Mouse (Mus musculus) heart, embryonic 11.5 days (tissue): ENCODE results near the gene Barhl1. TPM values are rescaled to one million over a fixed set of nuclear protein-coding genes. Genes with fewer than 3 reads are reported as not detected.

Experiments used
- ATAC-seq: fragments of 200-750 bp; cut with Nextera tagmentation; replicated peaks from 2 replicates; pipeline ENCODE4 v1.8.0; 2017; ENCODE audit warnings: moderate library complexity; ENCODE audit not compliant: insufficient number of reproducible peaks, low FRiP score, low TSS enrichment
- H3K27ac ChIP-seq: fragments of 300-500 bp; sonication (generic); 2 replicates; pipeline ENCODE4 v1.5.1; 2014; ENCODE audit warnings: mild to moderate bottlenecking, low read depth, low read length
- H3K27me3 ChIP-seq: fragments of 300-500 bp; sonication (generic); 2 replicates; pipeline ENCODE4 v1.6.1; 2014; ENCODE audit warnings: mild to moderate bottlenecking, low read length, mixed read lengths; ENCODE audit not compliant: control insufficient read depth, insufficient read depth
- H3K36me3 ChIP-seq: fragments of 300-500 bp; sonication (generic); 2 replicates; pipeline ENCODE4 v1.6.1; 2014; ENCODE audit warnings: mild to moderate bottlenecking, low read length, moderate library complexity, mixed read lengths; ENCODE audit not compliant: control insufficient read depth, insufficient read depth
- H3K4me1 ChIP-seq: fragments of 300-500 bp; sonication (generic); 2 replicates; pipeline ENCODE4 v1.6.1; 2014; ENCODE audit warnings: low read length; ENCODE audit not compliant: control insufficient read depth, insufficient read depth
- H3K4me2 ChIP-seq: fragments of 300-500 bp; sonication (generic); 2 replicates; pipeline ENCODE4 v1.6.1; 2014; ENCODE audit warnings: mild to moderate bottlenecking, moderate library complexity
- H3K4me3 ChIP-seq: fragments of 300-500 bp; sonication (generic); 2 replicates; pipeline ENCODE4 v1.5.1; 2014; ENCODE audit warnings: low read depth, low read length
- H3K9ac ChIP-seq: fragments of 300-500 bp; sonication (generic); 2 replicates; pipeline ENCODE4 v1.6.1; 2014; ENCODE audit warnings: mild to moderate bottlenecking, low read depth, low read length, moderate library complexity
- H3K9me3 ChIP-seq: fragments of 300-500 bp; sonication (generic); replicated peaks from 2 replicates; pipeline ENCODE4 v1.6.1; 2016; ENCODE audit warnings: low read length; ENCODE audit not compliant: control insufficient read depth
- WGBS: fragments of 180-500 bp; shearing (Covaris S2); extraction: QIAGEN DNeasy Blood & Tissue Kit; methylation state at CpG from one replicate; pipeline ENCODE4 v1.1.7; 2014; ENCODE audit not compliant: insufficient replicate concordance; 5-methylcytosine and 5-hydroxymethylcytosine counted together
- polyA plus RNA-seq: library from polyadenylated mRNA; unstranded; fragments of >200 nt; fragmentation: Nextera tagmentation; extraction: Ambion mirVana; gene quantifications from 2 replicates; pipeline ENCODE4 v1.2.1, GENCODE M21; 2014

Gene Barhl1
- polyA plus RNA-seq, 1 experiment from 2014 or later, result not detected

DNA sequence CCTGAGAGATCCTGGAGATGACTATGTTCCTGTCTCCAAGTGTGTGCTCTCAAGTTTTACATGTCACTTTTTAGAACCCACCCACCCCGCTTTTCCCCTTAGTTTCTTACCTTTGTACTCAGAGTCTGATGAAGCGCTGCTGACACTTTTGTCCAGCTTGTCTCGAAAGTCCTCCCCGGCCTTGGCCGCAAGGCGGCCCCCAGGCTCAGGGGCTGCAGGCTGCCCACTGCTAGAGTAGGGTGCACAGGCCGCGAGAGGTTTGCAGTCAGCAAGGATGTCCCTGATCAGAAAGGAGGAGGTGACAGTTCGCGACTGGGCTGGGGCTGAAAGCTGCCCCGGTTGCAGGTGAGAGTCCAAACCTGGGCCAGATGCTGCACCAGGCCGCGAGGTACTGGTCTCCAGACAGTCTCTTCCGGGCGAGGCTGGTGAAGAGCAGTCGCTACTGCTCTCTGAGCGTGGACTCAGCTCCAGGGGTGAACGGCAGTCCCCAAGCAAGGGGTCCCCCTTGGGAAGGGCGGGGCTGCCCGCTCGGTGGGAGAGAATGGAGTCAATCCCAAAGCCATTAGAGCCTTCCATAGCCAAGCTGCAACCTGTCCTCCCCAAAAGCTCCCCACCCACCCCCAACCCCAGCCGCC, 1.2 kb downstream of the Barhl1 start:
- Histone ChIP-seq H3K36me3 (no peaks in the 10 kb centered on the region), H3K27me3 (peaks cover 94% of the 10 kb centered on the region), H3K4me1 (peaks cover 8% of the 10 kb centered on the region), H3K27ac (no peak overlapping the region), H3K4me2 (no peak overlapping the region), H3K9me3 (no peaks in the 10 kb centered on the region), H3K4me3 (no peak overlapping the region), H3K9ac (no peak overlapping the region)
- ATAC-seq, result no peak
- WGBS, result 5% methylated on average over 22 of the region's 22 CpGs

DNA sequence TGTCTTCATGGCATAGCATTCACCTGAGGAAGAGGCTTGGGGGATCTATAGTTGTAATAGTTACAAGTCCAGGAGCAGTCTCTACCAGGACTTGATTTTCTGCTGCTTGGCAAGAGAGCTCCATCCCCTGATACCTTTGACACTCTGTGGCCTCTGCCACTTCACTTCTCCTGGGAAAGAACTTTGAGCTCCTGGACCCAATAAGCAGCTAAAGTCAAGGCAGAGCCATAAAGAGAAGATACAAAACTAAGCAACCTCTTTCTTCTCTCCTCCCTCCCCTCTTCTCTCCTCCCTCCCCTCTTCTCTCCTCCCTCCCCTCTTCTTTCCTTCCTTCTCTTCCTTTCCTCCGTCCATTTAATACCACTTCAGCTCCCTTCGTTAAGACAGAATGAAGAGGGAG, 2.3 kb downstream of the Barhl1 start:
- 4% methylated on average over 2 of the region's 2 CpGs for WGBS

DNA sequence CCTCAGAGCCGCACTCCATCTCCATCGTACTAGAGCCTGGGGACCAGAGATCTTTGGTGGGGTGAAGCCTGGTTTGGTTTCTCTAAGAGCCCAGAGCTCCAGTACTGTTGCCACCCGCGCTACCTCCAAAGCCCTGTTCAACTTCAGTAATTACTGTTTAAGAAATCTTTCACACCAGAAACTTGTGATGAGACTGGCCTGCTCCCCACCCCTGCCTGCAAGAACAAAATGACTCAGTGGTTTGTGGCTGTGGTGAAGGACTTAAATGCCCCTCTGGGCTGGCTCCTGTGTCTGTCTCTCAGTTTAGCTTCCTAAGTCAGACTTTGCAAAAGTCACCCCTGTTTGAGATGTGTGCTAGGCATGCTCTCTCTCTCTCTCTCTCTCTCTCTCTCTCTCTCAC, 3.5 kb downstream of the Barhl1 start:
- no peak overlapping the region for H3K9ac ChIP-seq
- no peak for ATAC-seq
- under 1% methylated on average over 4 of the region's 4 CpGs for WGBS

More for the DNA sequence above, 2.3 kb downstream of the Barhl1 start:
- Histone ChIP-seq H3K4me2 (no peak overlapping the region), H3K27me3 (peaks cover 97% of the 10 kb centered on the region), H3K4me3 (no peak overlapping the region), H3K9me3 (no peaks in the 10 kb centered on the region), H3K36me3 (no peaks in the 10 kb centered on the region), H3K4me1 (peaks cover 12% of the 10 kb centered on the region), H3K9ac (no peak overlapping the region), H3K27ac (no peak overlapping the region)
- ATAC-seq, result no peak

DNA sequence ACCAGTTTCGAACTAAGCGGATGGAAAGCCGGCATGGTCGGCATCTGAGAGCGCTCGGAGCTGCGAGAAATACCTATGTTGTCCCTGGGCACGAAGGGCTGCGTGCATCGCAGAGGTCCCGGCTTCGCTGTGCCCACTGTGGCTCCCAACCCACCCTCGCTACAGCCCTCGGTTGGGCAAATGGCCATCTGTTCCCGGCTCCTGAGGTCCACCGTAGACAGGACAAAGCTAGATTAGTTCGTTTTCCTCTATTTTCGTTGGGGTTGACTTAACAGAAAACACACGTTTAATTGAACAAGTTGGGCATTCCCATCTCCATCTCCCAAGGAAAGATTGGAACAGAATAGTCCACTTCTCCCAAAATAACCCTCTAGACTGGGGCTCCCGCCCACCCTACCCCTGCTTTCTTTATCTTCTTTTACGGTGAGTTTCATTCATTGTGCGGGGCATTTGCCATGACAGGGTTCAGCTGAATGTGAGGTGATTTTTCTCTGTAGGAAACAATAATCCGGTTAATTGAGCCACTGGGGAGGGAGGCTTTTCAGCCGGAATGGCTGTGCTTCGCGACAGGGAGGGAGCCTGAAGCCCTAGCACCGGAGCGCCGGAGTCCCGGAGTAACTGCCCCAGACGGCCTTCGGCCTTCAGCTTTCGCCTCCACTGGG, 4.3 kb downstream of the Barhl1 start:
- no peak overlapping the region for H3K4me3 ChIP-seq
- H3K36me3 ChIP-seq, result no peaks in the 10 kb centered on the region
- no peak overlapping the region for H3K9ac ChIP-seq
- peaks cover 17% of the 10 kb centered on the region for H3K4me1 ChIP-seq
- WGBS, result 1% methylated on average over 33 of the region's 33 CpGs
- no peak for ATAC-seq
- H3K4me2 ChIP-seq, result no peak overlapping the region
- no peak overlapping the region for H3K27ac ChIP-seq
- H3K9me3 ChIP-seq, result no peaks in the 10 kb centered on the region
- peaks cover 98% of the 10 kb centered on the region for H3K27me3 ChIP-seq

More for the DNA sequence above, 3.5 kb downstream of the Barhl1 start:
- H3K9me3 ChIP-seq, result no peaks in the 10 kb centered on the region
- H3K27ac ChIP-seq, result no peak overlapping the region
- no peak overlapping the region for H3K4me2 ChIP-seq
- H3K36me3 ChIP-seq, result no peaks in the 10 kb centered on the region
- peaks cover 22% of the 10 kb centered on the region for H3K4me1 ChIP-seq
- H3K4me3 ChIP-seq, result no peak overlapping the region
- H3K27me3 ChIP-seq, result peaks cover 98% of the 10 kb centered on the region

DNA sequence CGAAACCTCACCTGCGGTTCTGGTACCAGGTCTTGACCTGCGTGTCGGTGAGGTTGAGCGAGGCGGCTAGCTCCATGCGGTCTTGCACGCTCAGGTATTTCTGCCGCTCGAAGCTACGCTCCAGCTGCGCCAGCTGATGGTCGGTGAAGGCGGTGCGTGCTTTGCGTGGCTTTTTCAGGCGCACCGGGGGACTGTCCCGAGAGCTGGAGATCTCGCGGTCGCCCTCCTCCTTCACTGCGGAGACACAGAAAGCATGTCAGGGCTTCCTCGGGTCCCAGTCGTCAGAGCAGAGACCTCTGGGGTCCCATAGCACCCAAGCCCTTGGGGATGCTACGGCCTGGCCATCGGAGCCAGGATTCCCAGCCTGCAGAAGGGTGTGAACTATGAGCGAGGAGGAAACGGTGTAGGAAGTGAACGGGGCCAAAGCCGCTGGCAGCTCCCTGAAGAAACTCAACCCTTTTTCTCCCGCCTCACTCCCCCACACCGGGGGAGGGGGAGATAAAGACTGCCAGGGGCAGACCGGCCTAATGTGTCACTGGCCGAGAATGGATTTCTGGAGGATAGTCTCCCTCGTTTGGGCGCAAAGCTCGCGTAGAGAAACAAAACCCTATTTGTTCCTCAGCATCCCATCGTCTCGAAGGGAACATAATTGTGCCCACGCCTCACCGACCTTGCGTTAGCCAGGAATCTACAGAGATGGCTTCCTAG, 5.0 kb downstream of the Barhl1 start:
- Histone ChIP-seq H3K4me1 (peaks cover 17% of the 10 kb centered on the region), H3K4me3 (no peak overlapping the region), H3K36me3 (no peaks in the 10 kb centered on the region), H3K9me3 (no peaks in the 10 kb centered on the region), H3K27me3 (peaks cover 98% of the 10 kb centered on the region), H3K9ac (no peak overlapping the region), H3K27ac (no peak overlapping the region), H3K4me2 (0 out of 2 replicates have a peak overlapping the region, but pooled peaks have one; percentile 4)
- 2% methylated on average over 44 of the region's 44 CpGs for WGBS
- ATAC-seq, result no peak

DNA sequence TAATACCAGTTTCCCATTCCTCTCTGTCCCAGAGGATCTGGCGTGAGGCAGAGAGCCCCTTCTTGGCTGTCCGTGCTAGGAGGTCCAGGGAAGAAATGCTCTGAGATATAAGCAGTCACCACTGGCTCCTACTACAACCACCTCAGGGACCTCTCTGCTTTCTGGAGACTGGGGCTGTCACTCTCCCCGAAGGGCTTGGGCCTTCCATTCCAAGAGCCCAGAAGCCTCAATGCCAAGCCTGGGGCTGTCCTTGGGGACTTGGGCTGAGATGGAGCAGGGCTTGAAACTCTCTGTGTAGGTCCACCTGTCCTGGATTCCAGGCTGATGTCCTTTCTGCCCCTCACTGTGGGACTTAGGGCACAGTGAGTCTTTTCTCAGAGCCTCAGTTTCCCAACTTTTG, 5.6 kb downstream of the Barhl1 start:
- H3K4me3 ChIP-seq, result no peak overlapping the region
- H3K9ac ChIP-seq, result no peak overlapping the region
- peaks cover 98% of the 10 kb centered on the region for H3K27me3 ChIP-seq
- H3K27ac ChIP-seq, result no peak overlapping the region
- H3K9me3 ChIP-seq, result no peaks in the 10 kb centered on the region
- H3K4me1 ChIP-seq, result peaks cover 17% of the 10 kb centered on the region
- H3K4me2 ChIP-seq, result no peak overlapping the region
- no peak for ATAC-seq
- WGBS, result 2% methylated on average over 3 of the region's 3 CpGs
- no peaks in the 10 kb centered on the region for H3K36me3 ChIP-seq

DNA sequence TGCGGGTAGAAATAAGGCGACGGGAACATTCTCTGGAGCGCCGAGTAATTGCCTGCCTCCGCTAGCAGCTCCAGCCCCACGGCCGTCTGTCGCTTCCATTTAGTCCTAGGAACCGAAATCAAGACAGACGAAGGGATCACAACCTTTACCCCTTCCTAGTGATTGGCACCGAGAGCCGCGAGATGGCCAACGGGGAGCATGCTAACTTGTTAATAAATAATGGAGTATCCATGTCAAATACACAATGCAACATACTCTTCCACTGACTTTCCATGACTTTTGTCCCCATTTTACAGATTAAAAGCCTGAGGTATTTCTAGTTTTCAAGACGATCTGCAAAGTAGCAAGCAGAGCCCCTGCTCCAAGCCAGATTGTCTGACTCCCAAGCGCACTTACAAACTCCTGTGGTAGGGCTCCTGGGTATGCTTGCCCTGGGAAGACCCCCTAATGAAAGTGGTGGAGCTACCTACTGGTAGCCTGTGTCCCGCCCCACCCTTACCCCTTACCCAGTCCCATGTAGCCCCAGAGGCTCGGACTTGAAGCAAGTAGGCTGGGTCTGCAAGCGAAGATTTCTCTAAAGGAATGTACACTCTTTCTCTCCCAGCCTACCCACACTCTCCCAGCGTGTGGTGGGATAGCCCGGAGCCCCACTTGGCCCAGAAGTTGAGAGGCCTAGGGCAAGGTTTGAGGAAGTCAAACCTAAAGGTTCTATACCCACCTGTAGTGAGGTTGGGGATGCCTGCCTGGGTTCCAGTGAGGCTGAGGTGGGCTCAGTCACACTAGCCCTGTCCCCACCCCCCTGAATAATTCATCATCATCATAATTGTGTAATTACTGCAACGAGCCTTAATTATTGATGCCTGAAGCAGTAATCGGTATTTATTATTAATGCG, 6.4 kb downstream of the Barhl1 start:
- Histone ChIP-seq H3K9me3 (no peaks in the 10 kb centered on the region), H3K27me3 (peaks cover 94% of the 10 kb centered on the region), H3K4me1 (peaks cover 17% of the 10 kb centered on the region), H3K27ac (no peak overlapping the region), H3K4me3 (no peak overlapping the region), H3K36me3 (no peaks in the 10 kb centered on the region), H3K9ac (no peak overlapping the region), H3K4me2 (no peak overlapping the region)
- 9% methylated on average over 25 of the region's 25 CpGs for WGBS
- ATAC-seq, result no peak

DNA sequence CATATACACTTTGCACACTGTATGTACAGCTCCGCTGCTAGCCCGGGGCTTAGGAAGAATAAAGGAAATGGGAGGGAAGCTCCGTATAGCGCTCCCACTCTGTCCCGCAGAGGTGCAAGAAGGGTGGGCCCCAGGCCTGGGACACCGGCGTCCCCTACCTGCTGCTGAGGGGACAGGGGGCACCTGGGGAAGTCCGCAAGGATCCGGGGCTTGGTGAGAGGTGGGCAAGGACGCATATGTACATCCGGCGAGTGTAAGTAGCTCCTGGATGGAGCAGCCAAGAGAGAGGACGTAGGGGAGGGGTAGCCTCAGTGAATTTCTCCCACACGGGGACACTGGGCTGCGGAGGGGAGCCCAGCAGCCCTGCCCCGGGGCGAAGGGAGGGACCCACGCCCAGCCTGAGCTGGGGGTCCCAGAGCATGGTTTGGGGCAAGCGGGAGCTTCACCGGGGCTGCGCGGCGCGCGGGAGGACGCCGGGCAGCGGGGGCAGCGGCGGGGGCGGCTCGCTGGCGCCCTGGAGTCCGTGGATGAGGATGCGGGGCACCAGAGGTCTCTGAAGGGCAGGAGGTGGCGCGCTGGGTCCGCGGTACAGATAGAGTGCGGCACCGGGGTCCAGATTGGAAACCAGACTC, 7.2 kb downstream of the Barhl1 start:
- WGBS, result 2% methylated on average over 40 of the region's 41 CpGs
- H3K4me2 ChIP-seq, result peak overlapping the region; percentile 61
- ATAC-seq, result no peak
- H3K27me3 ChIP-seq, result peaks cover 86% of the 10 kb centered on the region
- H3K36me3 ChIP-seq, result no peaks in the 10 kb centered on the region
- no peaks in the 10 kb centered on the region for H3K9me3 ChIP-seq
- peaks cover 17% of the 10 kb centered on the region for H3K4me1 ChIP-seq
- no peak overlapping the region for H3K27ac ChIP-seq
- H3K4me3 ChIP-seq, result peak overlapping the region; percentile 26
- H3K9ac ChIP-seq, result no peak overlapping the region
